Comparison of ENCODE assay signal across 20 mouse cellular contexts in the genomic region with DNA sequence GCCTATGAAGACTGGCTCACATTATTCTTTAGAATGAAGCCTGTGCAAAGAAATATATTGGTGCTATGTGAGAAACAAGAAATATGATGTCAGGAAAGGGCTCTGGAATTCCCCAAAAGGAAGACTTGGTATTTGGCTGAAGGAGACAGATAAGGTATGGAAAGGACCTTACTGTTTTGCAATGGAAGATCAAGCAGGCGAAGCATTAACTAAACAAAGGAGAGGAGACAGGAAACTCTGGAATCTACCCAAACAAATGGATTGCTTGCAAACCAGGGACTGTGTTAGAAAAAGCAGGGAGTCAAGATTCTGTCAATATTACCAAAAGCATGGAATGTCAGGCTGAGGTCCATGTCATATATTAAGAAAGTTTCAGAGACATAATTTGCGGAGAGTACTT.
DNase-seq lines count a peak whose midpoint lies in the region; ATAC-seq and TF ChIP-seq lines count a peak whose summit lies in the region.
"Had no signal": no experiment of that assay in that cellular context is flagged by ENCODE, and none has a peak within 500 bp of the region (broad histone marks: within the 10 kb centered on the region; RNA-seq: fewer than 3 reads in every experiment).

No protein-coding gene starts in this region.

- no peak overlapping the region for H3K4me3 ChIP-seq in heart, embryonic 12.5 days
- no peak overlapping the region for H3K4me3 ChIP-seq in heart, postnatal 0 days (ENCODE audit: low read depth, low read length)
- H3K4me3 ChIP-seq in lung, embryonic 14.5 days (ENCODE audit: low read depth, low read length): no peak overlapping the region
- H3K4me3 ChIP-seq: embryonic facial prominence, embryonic 12.5 days; forebrain, embryonic 15.5 days; hindbrain, embryonic 13.5 days; intestine, embryonic 15.5 days had no signal

- TF ChIP-seq CTCF in heart, postnatal 0 days (IDR thresholded peaks at IDR 0.05; ENCODE audit: low read depth): no peak
- TF ChIP-seq CTCF in lung, embryonic 14.5 days (IDR thresholded peaks at IDR 0.05; ENCODE audit: low read depth): no peak

- H3K36me3 ChIP-seq in heart, embryonic 12.5 days: no peaks in the 10 kb centered on the region
- H3K36me3 ChIP-seq in heart, postnatal 0 days (replicated peaks; ENCODE audit: control insufficient read depth, insufficient read depth, low read length): no peaks in the 10 kb centered on the region
- no peaks in the 10 kb centered on the region for H3K36me3 ChIP-seq in lung, embryonic 14.5 days (ENCODE audit: insufficient read depth)
- H3K36me3 ChIP-seq: embryonic facial prominence, embryonic 12.5 days; forebrain, embryonic 15.5 days; hindbrain, embryonic 13.5 days; intestine, embryonic 15.5 days had no signal

- intact Hi-C loops in heart, postnatal 36 days (cut with DNase I): loop anchor here (5.0 kb wide), 1 partner anchor 116 kb away; no protein-coding TSS in a partner anchor
- intact Hi-C loops in heart, postnatal 25 days (cut with DNase I): no loop called here

- no peaks in the 10 kb centered on the region for H3K27me3 ChIP-seq in heart, embryonic 12.5 days (replicated peaks)
- H3K27me3 ChIP-seq in heart, postnatal 0 days (ENCODE audit: control insufficient read depth, insufficient read depth, low read length): no peaks in the 10 kb centered on the region
- H3K27me3 ChIP-seq in lung, embryonic 14.5 days (ENCODE audit: insufficient read depth, low read length): no peaks in the 10 kb centered on the region
- H3K27me3 ChIP-seq: CH12.LX; embryonic facial prominence, embryonic 12.5 days; forebrain, embryonic 15.5 days; hindbrain, embryonic 13.5 days; intestine, embryonic 15.5 days had no signal

- 0 out of 2 replicates have a peak, but pooled peaks cover 5% of the 10 kb centered on the region for H3K4me1 ChIP-seq in heart, embryonic 12.5 days (replicated peaks)
- H3K4me1 ChIP-seq in heart, postnatal 0 days (ENCODE audit: control insufficient read depth, insufficient read depth): no peaks in the 10 kb centered on the region
- no peaks in the 10 kb centered on the region for H3K4me1 ChIP-seq in lung, embryonic 14.5 days (ENCODE audit: insufficient read depth)
- H3K4me1 ChIP-seq: embryonic facial prominence, embryonic 12.5 days; forebrain, embryonic 15.5 days; hindbrain, embryonic 13.5 days; intestine, embryonic 15.5 days had no signal

- DNase-seq in heart, postnatal 36 days: no peak
- DNase-seq in heart, postnatal 0 days (ENCODE audit: low spot score): no peak
- no peak for DNase-seq in heart, postnatal 25 days (ENCODE audit: low spot score)
- peak; percentile 61 for DNase-seq in lung, embryonic 14.5 days
- DNase-seq in lung, postnatal 14 days: no peak
- DNase-seq: adrenal gland, postnatal 14 days; cerebellum, adult 11-12 months; cerebellum, adult 9-10 months; cerebellum, postnatal 25 days; gastrocnemius, postnatal 36 days; heart, adult 18-20 months had no signal

- no peak overlapping the region for H3K4me2 ChIP-seq in heart, embryonic 12.5 days
- no peak overlapping the region for H3K4me2 ChIP-seq in heart, postnatal 0 days (ENCODE audit: low read depth, low read length)
- H3K4me2 ChIP-seq in lung, embryonic 14.5 days: no peak overlapping the region
- H3K4me2 ChIP-seq: embryonic facial prominence, embryonic 12.5 days; forebrain, embryonic 15.5 days; hindbrain, embryonic 13.5 days; intestine, embryonic 15.5 days had no signal

- TF ChIP-seq EP300 in heart, postnatal 0 days (IDR thresholded peaks at IDR 0.05; ENCODE audit: low read depth): no peak

- peak overlapping the region; percentile 57; the same call in 1 of the 2 replicates for H3K27ac ChIP-seq in heart, embryonic 12.5 days (ENCODE audit: poor library complexity, severe bottlenecking)
- peak overlapping the region; percentile 34; the same call in 1 of the 2 replicates for H3K27ac ChIP-seq in heart, postnatal 0 days (ENCODE audit: low read depth)
- H3K27ac ChIP-seq in lung, embryonic 14.5 days (ENCODE audit: low read depth): no peak overlapping the region
- H3K27ac ChIP-seq: embryonic facial prominence, embryonic 12.5 days; forebrain, embryonic 15.5 days; hindbrain, embryonic 13.5 days; hindbrain, postnatal 0 days; intestine, embryonic 15.5 days had no signal

- no peak for ATAC-seq in heart, embryonic 12.5 days (ENCODE audit: insufficient number of reproducible peaks, low FRiP score)
- ATAC-seq in heart, postnatal 0 days (ENCODE audit: insufficient read depth, low read depth): no peak
- no peak; the same call in 1 of the 2 replicates for ATAC-seq in lung, embryonic 14.5 days (ENCODE audit: insufficient read depth)
- ATAC-seq: activated CD4-positive, CD25-positive, alpha-beta regulatory T cell, adult 4 months; forebrain, embryonic 15.5 days; hindbrain, postnatal 0 days; intestine, embryonic 15.5 days; Patski had no signal

- WGBS in heart, embryonic 12.5 days: 61% methylated on average over 2 of the region's 2 CpGs
- 58% methylated on average over 2 of the region's 2 CpGs for WGBS in heart, postnatal 0 days
- WGBS in lung, embryonic 14.5 days: 32% methylated on average over 2 of the region's 2 CpGs

- H3K9ac ChIP-seq in heart, embryonic 12.5 days: no peak overlapping the region
- no peak overlapping the region for H3K9ac ChIP-seq in heart, postnatal 0 days (replicated peaks; ENCODE audit: low read depth, low read length)
- no peak overlapping the region for H3K9ac ChIP-seq in lung, embryonic 14.5 days
- H3K9ac ChIP-seq: embryonic facial prominence, embryonic 12.5 days; forebrain, embryonic 15.5 days; hindbrain, embryonic 13.5 days; intestine, embryonic 15.5 days had no signal

- H3K9me3 ChIP-seq in heart, embryonic 12.5 days (replicated peaks): no peaks in the 10 kb centered on the region
- H3K9me3 ChIP-seq in heart, postnatal 0 days (replicated peaks; ENCODE audit: control insufficient read depth, low read length): no peaks in the 10 kb centered on the region
- H3K9me3 ChIP-seq in lung, embryonic 14.5 days (ENCODE audit: low read depth, low read length): no peaks in the 10 kb centered on the region
- H3K9me3 ChIP-seq: embryonic facial prominence, embryonic 12.5 days; forebrain, embryonic 15.5 days; hindbrain, embryonic 13.5 days; intestine, embryonic 15.5 days had no signal
